Mouse (Mus musculus) megakaryocyte, embryonic 14.5 days (primary cell): ENCODE results near the gene Ppp1ca.

ENCODE experiments used
- FLI1 ChIP-seq: IDR thresholded peaks from 2 replicates; pipeline ENCODE4 v1.6.1; 2012; ENCODE audit warnings: low read length, inconsistent platforms, mixed read lengths
- GATA1 ChIP-seq: IDR thresholded peaks from 3 replicates; pipeline ENCODE4 v1.6.1; 2012; ENCODE audit warnings: mixed read lengths, low read length, inconsistent platforms, borderline replicate concordance

DNA sequence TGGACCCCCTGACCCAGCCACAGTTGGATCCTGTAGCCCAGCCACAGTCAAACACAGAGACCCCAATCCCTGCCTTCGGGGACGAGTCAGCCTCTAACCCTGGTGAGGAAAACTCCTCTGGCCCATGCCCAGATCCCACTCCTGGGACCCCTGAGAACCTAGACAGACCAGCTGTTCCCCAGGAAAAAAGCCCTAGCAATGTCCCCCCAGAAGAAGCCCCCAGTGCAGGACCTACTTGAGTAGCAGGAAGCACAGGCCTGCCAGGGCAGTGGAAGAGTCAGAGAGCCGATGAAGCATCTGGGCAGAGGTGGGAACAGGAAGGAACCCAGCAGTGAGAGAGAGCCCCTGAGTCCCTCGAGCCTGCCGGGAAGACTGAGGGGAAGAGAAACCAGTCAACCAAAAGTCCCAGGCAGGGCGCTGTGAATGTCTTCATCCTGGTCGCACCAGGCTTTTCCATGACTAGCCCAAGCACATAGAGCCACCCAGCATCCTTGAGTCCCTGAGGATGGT, 48.1 kb upstream of the Ppp1ca start, which contains the start of gene Cabp4:
- TF ChIP-seq GATA1 = no peak
- no peak for TF ChIP-seq FLI1
